Mouse (Mus musculus) spleen, adult 2 months (tissue): ENCODE measurements at regions not wholly inside any gene's neighbourhood (a gene's known extent, or its start where the extent isn't known, plus 50 kb on each side); places are given as distances from the start of the nearest gene placed in this dataset.

Source experiments
- CTCF ChIP-seq: fragments of 200-500 bp; IDR thresholded peaks from 2 replicates; pipeline ENCODE4 v1.5.1; 2011; ENCODE audit warnings: mild to moderate bottlenecking, inconsistent platforms; ENCODE audit not compliant: insufficient read depth, insufficient read length, insufficient replicate concordance; ENCODE audit errors: extremely low read depth
- POLR2A ChIP-seq: fragments of 200-500 bp; IDR thresholded peaks from 2 replicates; pipeline ENCODE4 v1.6.1; 2011; ENCODE audit warnings: low read depth, low read length, inconsistent platforms

- TF ChIP-seq POLR2A (no peak), CTCF (no peak)
Observed at GRCm38 (mm10) chr15:61514324-61514723, 591.5 kb upstream of the A1bg start.
